Mouse (Mus musculus) T-helper 17 cell (primary cell): ENCODE measurements at regions not wholly inside any gene's neighbourhood (a gene's known extent, or its start where the extent isn't known, plus 50 kb on each side); places are given as distances from the start of the nearest gene placed in this dataset.

ENCODE experiments used
- in situ Hi-C, 2 experiments: fragments of 300-600 bp; cut with MboI, MseI; formaldehyde crosslinking; loops; 1 replicate in 1 of 2; 2 replicates in 1 of 2; pipeline ENCODE4 v1.15.1; 2025; ENCODE audit warnings: high pct_unique_total_duplicates in 2 of 2

DNA sequence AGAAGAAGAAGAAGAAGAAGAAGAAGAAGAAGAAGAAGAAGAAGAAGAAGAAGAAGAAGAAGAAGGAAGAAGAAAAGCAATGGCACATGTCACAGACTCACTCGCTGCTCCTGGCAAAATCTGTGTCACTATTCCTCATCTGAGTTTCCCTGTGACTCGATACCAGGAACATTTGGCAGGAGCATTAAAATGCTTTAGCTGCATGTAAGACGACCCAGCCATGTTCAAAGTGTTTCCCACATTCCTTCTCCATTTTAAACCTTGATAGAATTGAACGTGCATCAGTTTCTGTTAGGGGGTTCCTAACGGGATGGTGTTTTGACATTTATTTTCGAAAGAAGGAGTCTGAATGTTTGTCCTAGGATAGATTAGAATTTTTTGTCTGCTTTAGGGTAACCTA lies 51.2 kb upstream of the Pja2 start:
- in situ Hi-C loops: no loop called here

DNA sequence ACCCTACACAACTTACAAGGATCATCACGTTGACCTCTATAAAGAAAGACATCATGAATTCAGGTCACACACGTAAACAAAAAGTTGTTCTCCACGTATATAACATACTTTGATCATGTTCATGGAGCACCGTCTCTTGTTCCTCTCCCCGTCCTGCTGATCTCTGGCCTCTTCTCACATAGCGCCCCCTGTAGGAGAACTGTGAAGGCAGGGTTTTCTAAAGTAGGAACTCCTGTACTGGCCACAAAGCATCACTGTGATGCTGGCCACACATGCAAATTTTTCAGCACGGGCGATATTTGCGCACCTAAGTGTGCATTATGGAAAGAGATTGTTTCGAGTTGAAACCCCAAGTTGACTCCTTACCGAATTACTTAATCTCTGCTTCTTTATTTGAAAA lies 51.9 kb upstream of the Pja2 start:
- in situ Hi-C loops: no loop called here

DNA sequence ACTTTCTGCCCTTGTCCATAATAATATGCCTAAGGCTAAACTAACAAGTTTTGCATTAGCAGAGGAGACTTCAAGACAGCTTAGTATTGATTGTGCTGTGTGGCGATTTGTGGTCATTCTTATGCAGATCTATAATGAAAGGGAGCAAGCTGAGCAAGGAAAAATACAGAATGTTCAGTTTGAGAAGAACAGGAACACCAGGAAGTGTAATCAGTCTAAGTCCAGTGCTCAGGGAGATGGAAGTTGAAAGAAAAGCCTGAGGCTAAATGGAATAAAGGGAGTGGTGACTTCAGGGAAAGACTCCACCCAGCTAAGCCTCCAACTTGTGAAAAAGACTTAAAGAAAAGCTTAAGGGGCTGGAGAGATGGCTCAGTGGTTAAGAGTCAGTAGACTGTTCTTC lies 58.6 kb upstream of the Pja2 start:
- in situ Hi-C loops: no loop called here

DNA sequence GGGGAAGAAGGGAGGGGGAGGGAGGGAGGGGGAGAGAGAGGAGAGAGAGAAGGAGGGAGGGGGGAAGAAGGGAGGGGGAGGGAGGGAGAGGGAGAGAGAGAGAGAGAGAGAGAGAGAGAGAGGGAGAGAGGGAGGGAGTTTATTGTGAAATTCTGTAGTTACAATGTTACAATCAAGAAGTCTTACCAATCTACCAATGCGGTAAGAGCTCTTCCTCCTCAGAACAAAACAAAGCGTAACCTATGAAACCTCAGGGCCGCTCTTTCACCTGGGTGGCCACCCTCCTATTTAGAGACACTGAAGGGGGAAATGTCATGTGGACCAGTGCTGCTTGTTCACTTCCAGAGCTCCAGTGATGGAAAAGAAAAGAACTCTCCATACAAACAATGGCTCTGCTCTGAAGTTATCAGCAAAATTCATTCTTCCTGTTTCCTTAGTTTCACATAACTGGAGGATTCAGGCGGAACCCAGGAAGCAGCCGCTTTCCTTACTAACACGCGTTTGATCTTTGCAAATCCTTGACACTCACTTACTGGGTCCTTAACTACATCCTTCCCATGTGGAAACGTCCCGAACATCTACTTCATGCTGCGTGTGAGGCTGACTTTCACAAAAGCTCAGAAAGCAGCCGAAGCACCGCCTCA lies 65.7 kb upstream of the Pja2 start:
- in situ Hi-C loops: no loop called here

DNA sequence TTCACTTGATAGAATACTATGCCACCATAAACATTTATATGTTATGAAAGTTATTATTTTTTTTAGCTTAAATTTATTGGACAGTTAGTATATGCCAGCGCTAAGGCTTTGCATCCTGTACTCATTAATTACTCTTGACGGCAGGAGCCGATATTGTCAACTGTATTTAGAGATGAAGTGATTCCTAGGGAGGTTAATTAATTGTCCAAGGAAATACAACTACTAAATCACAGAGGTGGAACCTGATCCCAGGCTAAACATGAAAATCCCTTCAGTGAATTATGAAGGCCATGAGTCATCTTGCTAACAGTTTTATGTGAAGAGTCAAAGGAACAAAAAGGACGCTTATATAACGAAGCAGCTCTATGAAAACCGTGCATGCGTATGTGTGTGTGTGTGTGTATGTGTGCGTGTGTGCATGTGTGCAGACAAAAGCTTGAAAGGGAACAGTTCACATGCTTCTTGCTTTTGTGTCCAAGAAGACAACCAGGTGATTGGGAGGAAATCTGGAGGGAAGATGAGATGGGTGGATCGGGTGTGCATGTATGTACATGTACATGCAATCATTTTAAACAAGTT lies 66.5 kb upstream of the Pja2 start:
- in situ Hi-C loops: no loop called here

DNA sequence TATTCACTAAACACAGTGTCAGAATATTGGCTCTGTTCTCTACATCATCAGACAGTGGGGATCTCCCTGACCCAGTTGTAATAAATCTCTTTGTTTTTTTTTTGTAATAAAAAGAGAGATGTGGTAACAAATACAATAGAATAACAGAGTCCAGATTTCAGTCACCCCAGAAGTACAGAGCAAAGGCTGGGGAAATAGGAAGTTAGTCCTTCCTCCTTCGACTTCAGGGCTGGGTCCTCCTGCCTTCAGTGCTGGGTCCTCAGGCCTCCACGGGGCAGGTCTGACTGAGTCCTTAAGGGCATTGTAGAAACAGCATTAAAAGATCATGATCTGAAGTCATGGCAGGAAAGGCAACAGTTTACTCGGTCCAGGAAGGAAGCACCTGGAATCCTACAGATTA lies 67.0 kb upstream of the Pja2 start:
- in situ Hi-C loops: no loop called here

DNA sequence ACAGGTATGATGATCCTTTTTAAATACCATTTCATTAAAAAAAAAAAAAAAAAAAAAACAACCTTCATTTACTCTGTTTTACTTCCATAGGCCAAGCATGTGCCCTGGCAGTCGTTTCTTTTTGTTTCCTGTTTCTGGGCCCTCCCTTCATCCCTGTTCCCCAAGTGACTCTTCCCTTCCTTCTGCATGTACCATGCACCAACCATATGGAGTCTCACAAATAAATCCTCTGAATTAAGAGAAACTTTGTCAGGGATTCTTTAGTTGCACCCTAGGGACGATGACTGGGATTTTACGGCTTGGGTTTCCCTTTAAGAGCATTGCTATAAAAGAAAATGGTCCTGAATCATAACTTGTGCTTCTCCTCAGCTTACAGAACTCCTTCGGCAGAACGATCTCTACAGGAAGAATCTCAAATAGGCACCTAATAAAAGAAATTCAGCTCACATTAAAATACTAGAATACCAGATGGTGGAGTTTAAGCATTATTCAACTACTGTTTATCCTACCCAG lies 75.1 kb upstream of the Pja2 start:
- in situ Hi-C loops: no loop called here

DNA sequence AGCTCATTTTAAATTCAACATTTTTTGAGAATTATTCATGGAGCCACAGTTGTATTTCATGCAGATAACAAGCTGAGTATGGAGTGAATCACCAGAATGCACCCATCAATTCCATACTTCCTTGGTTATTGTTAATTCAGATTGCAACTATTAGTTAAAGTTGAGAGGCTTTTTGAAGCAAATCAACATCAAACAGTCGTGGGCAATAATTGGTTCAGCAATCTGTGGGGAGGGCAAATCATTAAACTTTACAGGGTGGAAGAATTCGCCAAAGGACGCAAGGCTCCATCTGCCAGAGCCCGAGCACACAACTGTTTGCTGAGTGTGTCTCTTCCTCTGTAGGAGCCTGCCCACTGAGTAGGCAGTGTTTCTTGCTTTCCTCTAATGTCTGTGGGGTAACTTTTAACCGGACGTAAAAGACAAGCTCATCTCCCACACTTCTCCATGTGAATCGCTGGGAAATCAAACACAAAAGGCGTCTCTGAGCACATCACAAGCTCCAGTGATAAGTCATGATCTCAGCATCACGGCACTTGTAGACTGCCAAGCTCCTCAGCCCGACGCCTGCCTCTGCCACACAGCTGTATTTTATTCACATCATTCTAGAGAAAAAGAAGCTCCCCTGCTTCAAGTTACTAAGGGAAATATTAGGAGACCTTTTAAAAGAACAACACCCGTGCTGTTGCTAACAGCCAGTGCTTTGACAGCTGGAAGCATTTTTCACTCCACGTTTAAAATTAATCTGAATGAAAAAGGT lies 75.7 kb upstream of the Pja2 start:
- in situ Hi-C loops: no loop called here

DNA sequence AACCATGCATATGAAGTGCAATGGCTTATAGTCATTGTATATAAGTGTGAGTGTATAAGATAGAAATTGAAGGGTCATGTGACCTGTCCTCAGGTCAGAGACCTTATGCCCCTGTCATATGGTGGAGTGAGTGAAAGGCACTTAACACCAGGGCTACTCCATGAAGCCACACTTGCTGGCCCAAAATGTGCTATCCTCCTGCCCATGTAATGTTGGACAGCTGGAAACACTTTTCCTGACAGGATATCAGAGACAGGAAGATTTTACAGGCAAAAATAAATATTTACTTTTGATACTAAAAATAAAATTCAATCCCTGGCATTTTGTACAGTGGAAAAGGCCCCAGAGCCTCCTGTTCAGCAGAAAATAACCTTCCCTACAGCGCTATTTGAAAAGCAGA lies 94.1 kb upstream of the Pja2 start:
- in situ Hi-C loops: no loop called here

DNA sequence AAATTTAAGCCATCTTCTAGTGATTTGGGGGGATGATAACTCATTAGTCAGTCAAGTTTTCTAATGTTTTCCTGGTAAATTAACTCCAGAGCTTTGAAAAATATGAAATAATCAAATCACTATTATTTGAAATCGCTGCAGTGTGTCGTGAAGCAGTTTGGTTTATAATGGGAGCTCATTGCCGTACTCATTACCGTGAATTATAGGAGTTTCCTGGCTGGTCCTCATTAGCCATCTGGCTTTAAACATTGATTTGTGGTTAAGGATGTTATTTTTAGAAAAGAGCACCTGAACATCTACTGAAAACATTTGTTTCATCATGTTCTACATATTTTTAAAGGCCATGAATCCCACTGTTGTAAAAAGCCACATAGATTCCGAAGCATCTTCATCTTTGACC lies 94.8 kb upstream of the Pja2 start:
- in situ Hi-C loops: no loop called here

DNA sequence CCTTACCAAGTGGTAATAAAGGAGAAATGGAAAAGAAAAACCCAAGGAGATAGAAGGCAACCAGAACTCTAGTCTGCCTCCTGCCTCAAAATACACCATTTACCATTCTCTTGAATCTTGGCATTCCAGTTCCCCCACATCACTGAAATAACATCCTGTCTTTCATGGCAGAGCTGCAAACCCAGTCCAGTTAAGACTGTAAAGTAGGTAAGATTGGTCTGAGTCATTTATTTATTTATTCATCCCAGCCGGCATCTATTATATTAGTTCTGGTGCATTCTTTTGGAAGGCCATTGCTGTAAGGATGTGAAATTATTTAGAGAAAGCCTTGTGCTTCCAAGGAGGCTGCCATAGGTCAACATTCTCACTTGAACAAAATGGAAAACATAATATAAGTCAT lies 107.9 kb upstream of the Pja2 start:
- in situ Hi-C loops: no loop called here

DNA sequence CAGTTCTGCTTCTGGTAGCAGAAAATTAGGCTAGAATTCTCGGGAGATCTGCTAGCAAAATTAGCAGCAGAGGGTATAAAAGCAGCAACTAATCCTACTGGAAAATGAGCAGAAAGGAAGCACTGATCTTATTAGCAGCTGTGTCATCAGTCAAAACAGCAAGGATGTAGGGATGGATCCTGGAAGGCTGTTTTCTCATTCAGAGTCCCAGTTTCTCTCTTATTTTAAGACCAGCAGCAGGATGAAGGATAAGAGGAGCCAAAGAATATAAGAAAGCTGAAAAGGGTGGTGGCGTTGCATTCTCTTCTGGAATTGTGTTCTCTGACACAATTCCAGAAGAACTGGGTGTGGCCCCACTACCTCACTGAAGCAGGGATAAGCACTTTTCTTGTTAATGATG lies 123.0 kb upstream of the Pja2 start:
- in situ Hi-C loops: no loop called here

DNA sequence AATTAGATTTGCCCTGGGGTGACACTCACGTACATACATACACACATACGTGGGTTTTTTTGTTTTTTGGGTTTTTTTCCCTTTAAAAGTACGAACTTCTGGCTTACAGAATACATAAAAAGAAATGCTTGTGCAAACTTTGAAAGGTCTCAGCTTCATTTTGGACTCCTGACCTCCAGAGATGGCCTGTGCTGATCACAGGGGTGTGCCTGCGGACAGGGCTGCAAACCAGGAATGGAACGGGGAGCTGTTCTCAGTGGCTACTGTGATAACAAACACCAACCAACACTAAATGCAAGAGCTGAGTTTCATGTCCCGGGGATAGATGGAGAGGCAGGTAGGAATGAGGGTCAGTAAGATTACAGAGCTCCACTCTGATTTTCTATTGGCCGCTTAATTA lies 134.3 kb upstream of the Man2a1 start:
- in situ Hi-C loops: no loop called here

DNA sequence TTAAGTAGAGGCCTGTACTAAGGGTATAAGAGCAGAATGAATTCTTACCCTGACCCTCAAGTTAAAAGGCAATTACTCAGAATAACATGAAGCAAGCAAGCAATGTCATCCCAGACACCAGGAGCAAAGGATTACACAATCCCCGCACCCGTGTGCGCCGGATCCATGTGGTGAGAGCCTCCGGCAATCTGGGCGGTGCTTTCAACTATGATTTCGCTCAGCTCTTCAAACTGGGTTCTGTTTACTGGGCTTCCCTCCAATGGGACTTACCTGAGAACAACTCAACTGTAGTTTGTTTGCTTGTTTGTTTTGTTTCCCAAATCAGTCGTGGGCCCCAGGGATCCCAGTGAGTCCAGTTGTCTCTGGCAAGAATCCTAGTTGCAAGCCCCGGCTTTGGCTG lies 133.8 kb upstream of the Man2a1 start:
- in situ Hi-C loops: no loop called here

DNA sequence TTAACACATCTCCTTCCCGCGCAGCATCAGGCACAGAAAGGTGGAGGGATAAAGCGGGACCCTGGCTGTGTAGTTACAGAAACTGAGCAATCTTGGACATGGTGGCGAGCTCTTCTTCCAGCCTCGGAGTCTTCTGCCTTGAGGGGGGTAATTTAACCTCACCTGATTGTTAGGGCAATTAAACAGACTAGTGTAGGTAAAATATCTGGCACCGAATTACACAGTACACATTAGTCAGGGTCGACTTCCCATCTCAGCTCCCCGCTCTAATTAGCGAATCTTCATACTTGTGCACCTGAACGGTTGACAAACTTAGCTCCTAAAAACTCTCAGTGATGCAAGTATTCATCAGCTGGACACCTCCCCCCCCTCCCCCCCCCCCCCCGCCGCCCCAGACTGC lies 133.2 kb upstream of the Man2a1 start:
- in situ Hi-C loops: no loop called here

DNA sequence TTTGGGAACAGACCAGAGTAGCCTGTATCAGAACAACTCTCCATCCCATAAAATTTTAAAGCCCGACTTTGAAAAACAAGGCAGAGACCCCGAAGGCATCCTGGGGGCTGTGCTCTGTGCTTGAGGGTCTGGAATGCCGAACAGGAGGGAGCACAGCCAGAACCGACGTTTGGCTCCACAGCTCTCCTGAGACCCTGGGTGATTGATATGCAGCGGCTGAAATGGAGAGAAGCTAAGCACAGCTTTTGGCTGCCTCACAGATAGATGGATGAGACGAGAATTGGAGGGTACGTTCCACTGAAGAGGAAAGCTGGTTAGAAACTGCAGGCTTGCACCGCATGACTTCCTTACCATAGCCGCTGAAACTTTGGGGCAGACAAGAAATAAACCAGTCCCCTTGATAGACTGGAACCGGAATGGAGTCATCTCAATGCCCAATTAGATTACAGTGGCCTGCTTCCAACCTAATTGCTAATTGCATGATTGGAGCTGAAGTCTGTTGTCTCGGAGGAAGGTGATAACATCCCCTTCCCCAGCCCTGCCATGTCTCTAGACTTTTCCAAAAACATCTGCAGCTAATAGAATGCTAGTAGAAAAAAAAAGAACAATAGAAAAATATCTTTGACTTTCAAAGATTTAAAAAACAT lies 130.7 kb upstream of the Man2a1 start:
- in situ Hi-C loops: no loop called here

DNA sequence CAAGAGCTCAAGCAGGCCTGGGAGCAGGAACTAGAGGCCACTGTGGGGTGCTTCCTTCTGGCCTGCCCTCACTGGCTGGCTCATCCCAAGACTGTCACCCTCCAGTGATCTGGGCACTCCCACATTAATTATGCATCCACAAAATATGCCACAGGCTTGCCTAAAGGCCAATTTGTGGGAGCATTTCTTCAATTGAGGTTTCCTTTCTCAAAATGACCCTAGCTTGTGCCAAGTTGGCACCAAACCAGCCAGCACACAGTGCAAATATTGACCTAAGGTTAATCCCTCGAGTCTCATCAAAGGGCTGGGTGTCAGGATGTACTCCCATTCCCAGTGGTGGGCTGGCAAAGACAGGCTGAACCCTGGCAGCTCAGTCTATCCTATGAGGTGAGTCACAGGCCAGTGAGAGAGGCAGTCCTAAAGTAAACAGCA lies 119.9 kb upstream of the Man2a1 start:
- in situ Hi-C loops: no loop called here

DNA sequence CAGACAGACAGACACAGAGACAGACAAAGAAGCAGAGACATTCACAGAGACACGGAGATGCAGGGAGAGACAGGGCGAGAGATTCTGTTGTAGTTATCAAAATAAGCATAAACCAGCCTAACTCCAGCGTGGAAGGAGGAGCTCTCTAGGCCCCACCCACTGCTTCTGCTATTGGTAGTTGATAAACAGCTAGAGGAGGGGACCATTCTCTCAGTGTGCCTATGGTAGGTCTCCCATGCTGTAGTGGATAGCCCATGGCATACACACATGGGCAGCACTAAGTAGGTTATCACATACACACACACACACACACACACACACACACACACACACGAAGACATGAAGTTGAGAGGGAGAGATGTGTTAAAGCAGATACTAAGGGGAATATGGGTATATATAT lies 115.7 kb upstream of the Man2a1 start:
- in situ Hi-C loops: no loop called here

DNA sequence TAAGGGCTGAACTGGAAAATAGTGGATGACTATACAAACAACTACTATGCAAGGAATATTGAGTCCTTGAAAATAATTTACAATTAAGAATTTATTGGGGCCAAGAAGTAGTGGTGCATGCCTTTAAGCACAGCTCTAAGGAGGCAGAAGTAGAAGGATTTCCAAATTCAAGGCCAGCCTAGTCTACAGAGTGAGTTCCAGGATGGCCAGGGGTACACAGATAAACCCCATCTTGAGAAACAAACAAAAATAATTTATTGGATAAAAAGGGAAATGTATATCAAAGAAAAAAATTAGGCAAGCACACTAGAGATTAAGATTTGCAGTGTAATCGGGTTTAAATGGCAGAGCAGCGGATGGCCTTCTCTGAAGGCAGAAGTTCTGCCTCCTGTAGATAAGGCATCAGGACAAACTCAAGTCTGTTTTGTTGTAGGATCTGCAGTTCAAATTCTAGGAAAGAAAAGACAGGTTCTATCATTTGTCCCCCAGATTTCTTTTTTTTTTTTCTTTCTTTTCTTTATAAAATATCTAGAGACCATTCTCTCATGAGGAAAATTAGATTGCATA lies 110.7 kb upstream of the Man2a1 start:
- in situ Hi-C loops: no loop called here

DNA sequence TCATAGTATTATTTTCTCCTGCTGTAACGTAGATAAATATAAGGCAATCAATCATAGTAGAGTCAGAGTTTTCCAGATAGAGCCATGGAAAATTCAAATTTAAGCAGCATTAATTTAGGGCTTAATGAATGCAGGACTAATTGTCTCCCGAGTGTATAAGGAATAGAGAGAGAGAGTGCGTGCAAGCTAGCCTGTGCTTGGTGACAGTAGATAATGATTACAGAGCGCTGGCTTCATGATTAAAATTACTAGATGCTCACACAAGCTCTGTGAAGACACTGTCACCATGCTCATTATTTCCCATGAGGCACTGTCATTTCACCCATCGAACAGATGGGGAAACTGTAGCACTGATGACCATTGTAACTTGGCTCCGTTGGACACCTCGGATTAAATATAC lies 109.9 kb upstream of the Man2a1 start:
- in situ Hi-C loops: no loop called here

DNA sequence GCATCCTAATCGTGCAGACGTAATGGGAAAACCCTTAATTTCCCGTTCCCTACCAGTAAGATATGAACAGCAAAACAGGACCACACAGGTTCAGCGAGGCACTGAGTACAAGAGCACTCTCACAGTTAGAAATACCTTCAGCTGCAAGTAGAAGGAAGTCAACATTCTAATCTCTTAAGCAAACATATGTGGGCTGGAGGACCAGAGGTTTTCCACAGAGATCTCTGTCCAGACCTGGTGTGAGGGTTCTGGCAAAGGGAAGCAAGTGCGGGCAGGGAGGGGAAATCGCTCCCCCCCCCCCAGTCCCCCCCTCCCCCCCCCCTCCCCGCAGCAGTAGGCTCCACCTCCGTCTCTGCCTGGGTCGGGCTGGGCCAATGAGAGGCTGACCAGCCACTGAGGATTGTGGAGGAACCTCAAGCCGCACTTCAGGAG lies 108.6 kb upstream of the Man2a1 start:
- in situ Hi-C loops: no loop called here

DNA sequence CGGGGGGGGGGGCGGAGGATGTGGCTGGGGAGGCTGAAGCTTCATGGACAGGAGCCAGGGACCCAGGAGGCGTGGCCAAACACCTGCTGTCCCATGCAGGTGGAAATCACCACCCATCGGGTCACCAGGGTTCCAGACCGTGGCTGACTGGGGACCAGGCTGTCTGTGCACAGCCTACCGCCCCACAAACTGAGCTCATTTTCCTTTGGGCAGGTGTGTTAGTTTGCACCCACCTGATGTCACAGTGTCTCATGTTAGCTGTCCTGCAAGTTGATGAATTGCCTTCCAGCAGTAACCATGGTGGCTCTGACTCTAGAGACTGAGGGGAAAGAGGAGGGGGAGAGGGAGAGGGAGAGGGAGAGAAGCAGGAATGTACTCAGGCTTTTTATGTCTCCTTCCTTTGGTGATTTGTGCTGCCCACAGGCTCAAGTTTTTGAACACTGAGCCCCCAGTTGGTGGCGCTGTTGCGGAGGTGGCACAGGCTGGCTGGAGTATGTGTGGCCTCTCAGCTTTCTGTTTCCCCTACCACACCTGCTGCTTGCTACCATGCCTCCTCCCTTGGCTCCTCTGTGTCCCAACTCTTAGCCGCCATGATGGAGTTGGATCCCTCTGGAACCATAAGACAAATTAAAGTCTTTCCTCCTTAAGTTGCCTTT lies 107.8 kb upstream of the Man2a1 start:
- in situ Hi-C loops: no loop called here
